In genomic region chr7:65684256-65684835, GRCm38 (mm10) we compare ENCODE assay signal across 28 mouse cellular contexts. TPM values are rescaled to one million over a fixed set of nuclear protein-coding genes. Genes with fewer than 3 reads are reported as not detected.
DNase-seq lines count a peak whose midpoint lies in the region; ATAC-seq and TF ChIP-seq lines count a peak whose summit lies in the region.
"Had no signal": no experiment of that assay in that cellular context is flagged by ENCODE, and none has a peak within 500 bp of the region (broad histone marks: within the 10 kb centered on the region; RNA-seq: fewer than 3 reads in every experiment).

No protein-coding gene starts in this region.

- TF ChIP-seq CTCF in brain, embryonic 14.5 days (IDR thresholded peaks at IDR 0.05; ENCODE audit: borderline replicate concordance, extremely low read depth, insufficient read depth, insufficient read length) = no peak

- no peak for DNase-seq in neural tube, embryonic 10.5 days (ENCODE audit: extremely low spot score, low spot score)
- peak; percentile 17 for DNase-seq in brain, embryonic 14.5 days (ENCODE audit: low read depth)
- DNase-seq in layer of hippocampus, adult 9-10 months (ENCODE audit: low spot score) = no peak
- DNase-seq: adrenal gland, adult 8-10 months; cerebellum, adult 8-10 months; cerebellum, postnatal 25 days; heart, postnatal 10 days; kidney, adult 9 months; kidney, postnatal 10 days; layer of hippocampus, adult 9-11 months; liver, embryonic 13.5 days; lung, adult 18-20 months; lung, postnatal 4 days; right cerebral cortex, postnatal 14 days had no signal

- H3K36me3 ChIP-seq in hindbrain, embryonic 15.5 days = peaks cover 13% of the 10 kb centered on the region; the same call in 1 of the 2 replicates
- H3K36me3 ChIP-seq in hindbrain, embryonic 13.5 days = peaks cover 22% of the 10 kb centered on the region
- peaks cover 20% of the 10 kb centered on the region for H3K36me3 ChIP-seq in neural tube, embryonic 13.5 days
- H3K36me3 ChIP-seq in neural tube, embryonic 15.5 days = peaks cover 18% of the 10 kb centered on the region
- peaks cover 81% of the 10 kb centered on the region for H3K36me3 ChIP-seq in liver, embryonic 12.5 days
- H3K36me3 ChIP-seq: stomach, embryonic 15.5 days had no signal

- H3K9ac ChIP-seq in hindbrain, embryonic 15.5 days = no peak overlapping the region
- H3K9ac ChIP-seq in hindbrain, embryonic 13.5 days = no peak overlapping the region
- no peak overlapping the region for H3K9ac ChIP-seq in neural tube, embryonic 13.5 days
- H3K9ac ChIP-seq in neural tube, embryonic 15.5 days (replicated peaks) = no peak overlapping the region
- no peak overlapping the region for H3K9ac ChIP-seq in liver, embryonic 12.5 days
- H3K9ac ChIP-seq: embryonic facial prominence, embryonic 15.5 days; forebrain, embryonic 13.5 days; heart, embryonic 13.5 days; liver, embryonic 13.5 days; stomach, embryonic 15.5 days had no signal

- H3K4me2 ChIP-seq in hindbrain, embryonic 15.5 days = no peak overlapping the region
- no peak overlapping the region for H3K4me2 ChIP-seq in hindbrain, embryonic 13.5 days
- no peak overlapping the region for H3K4me2 ChIP-seq in neural tube, embryonic 13.5 days
- H3K4me2 ChIP-seq in neural tube, embryonic 15.5 days = no peak overlapping the region
- no peak overlapping the region for H3K4me2 ChIP-seq in liver, embryonic 12.5 days
- H3K4me2 ChIP-seq: embryonic facial prominence, embryonic 15.5 days; forebrain, embryonic 13.5 days; heart, embryonic 13.5 days; liver, embryonic 13.5 days; stomach, embryonic 15.5 days had no signal

- H3K27ac ChIP-seq in hindbrain, embryonic 15.5 days (replicated peaks) = no peak overlapping the region
- H3K27ac ChIP-seq in hindbrain, embryonic 13.5 days = no peak overlapping the region
- peak overlapping the region; percentile 35; the same call in 1 of the 2 replicates for H3K27ac ChIP-seq in neural tube, embryonic 13.5 days (replicated peaks)
- peak overlapping the region; percentile 54 for H3K27ac ChIP-seq in neural tube, embryonic 15.5 days (replicated peaks)
- H3K27ac ChIP-seq in liver, embryonic 12.5 days = no peak overlapping the region
- H3K27ac ChIP-seq: embryonic facial prominence, embryonic 10.5 days; embryonic facial prominence, embryonic 15.5 days; forebrain, embryonic 13.5 days; heart, embryonic 13.5 days; liver, embryonic 13.5 days; stomach, embryonic 15.5 days had no signal

- 50% methylated on average over 7 of the region's 7 CpGs for WGBS in hindbrain, embryonic 15.5 days
- 59% methylated on average over 7 of the region's 7 CpGs for WGBS in hindbrain, embryonic 13.5 days
- WGBS in neural tube, embryonic 13.5 days = 51% methylated on average over 7 of the region's 7 CpGs
- WGBS in neural tube, embryonic 15.5 days = 50% methylated on average over 7 of the region's 7 CpGs
- 72% methylated on average over 7 of the region's 7 CpGs for WGBS in liver, embryonic 12.5 days (ENCODE audit: insufficient replicate concordance)

- H3K4me1 ChIP-seq in hindbrain, embryonic 15.5 days (replicated peaks) = peaks cover 5% of the 10 kb centered on the region; the same call in 1 of the 2 replicates
- 0 out of 2 replicates have a peak, but pooled peaks cover 9% of the 10 kb centered on the region for H3K4me1 ChIP-seq in hindbrain, embryonic 13.5 days (replicated peaks)
- H3K4me1 ChIP-seq in neural tube, embryonic 13.5 days (replicated peaks) = peaks cover 5% of the 10 kb centered on the region
- H3K4me1 ChIP-seq in neural tube, embryonic 15.5 days = peaks cover 5% of the 10 kb centered on the region; the same call in 1 of the 2 replicates
- H3K4me1 ChIP-seq in liver, embryonic 12.5 days = no peaks in the 10 kb centered on the region
- H3K4me1 ChIP-seq: embryonic facial prominence, embryonic 10.5 days; embryonic facial prominence, embryonic 15.5 days; forebrain, embryonic 13.5 days; liver, embryonic 13.5 days; stomach, embryonic 15.5 days had no signal

- no peaks in the 10 kb centered on the region for H3K27me3 ChIP-seq in hindbrain, embryonic 15.5 days
- H3K27me3 ChIP-seq in hindbrain, embryonic 13.5 days = no peaks in the 10 kb centered on the region
- H3K27me3 ChIP-seq in neural tube, embryonic 13.5 days = no peaks in the 10 kb centered on the region
- no peaks in the 10 kb centered on the region for H3K27me3 ChIP-seq in neural tube, embryonic 15.5 days (replicated peaks)
- no peaks in the 10 kb centered on the region for H3K27me3 ChIP-seq in liver, embryonic 12.5 days (replicated peaks)
- H3K27me3 ChIP-seq: embryonic facial prominence, embryonic 15.5 days; forebrain, embryonic 13.5 days; heart, embryonic 13.5 days; liver, embryonic 13.5 days; megakaryocyte, embryonic 14.5 days; stomach, embryonic 15.5 days had no signal

- ATAC-seq in hindbrain, embryonic 15.5 days (ENCODE audit: low FRiP score, low read depth) = 0 out of 2 replicates have a peak, but pooled peaks have one; percentile 51
- no peak for ATAC-seq in hindbrain, embryonic 13.5 days (ENCODE audit: low FRiP score)
- no peak for ATAC-seq in neural tube, embryonic 13.5 days (ENCODE audit: low read depth)
- ATAC-seq in neural tube, embryonic 15.5 days (ENCODE audit: low FRiP score) = no peak; the same call in 1 of the 2 replicates
- ATAC-seq in liver, embryonic 12.5 days = no peak
- ATAC-seq: CD4-positive, CD25-positive, alpha-beta regulatory T cell, adult 4 months; forebrain, embryonic 13.5 days; intestine, embryonic 16.5 days; lung, postnatal 0 days had no signal

- H3K9me3 ChIP-seq in hindbrain, embryonic 15.5 days = no peaks in the 10 kb centered on the region
- no peaks in the 10 kb centered on the region for H3K9me3 ChIP-seq in hindbrain, embryonic 13.5 days
- H3K9me3 ChIP-seq in neural tube, embryonic 13.5 days = no peaks in the 10 kb centered on the region
- no peaks in the 10 kb centered on the region for H3K9me3 ChIP-seq in neural tube, embryonic 15.5 days (replicated peaks)
- H3K9me3 ChIP-seq in liver, embryonic 12.5 days (replicated peaks) = no peaks in the 10 kb centered on the region
- H3K9me3 ChIP-seq: embryonic facial prominence, embryonic 10.5 days; embryonic facial prominence, embryonic 15.5 days; forebrain, embryonic 13.5 days; heart, embryonic 13.5 days; liver, embryonic 13.5 days; megakaryocyte, embryonic 14.5 days; stomach, embryonic 15.5 days had no signal

- TF ChIP-seq POLR2A in brain, embryonic 14.5 days (IDR thresholded peaks at IDR 0.05; ENCODE audit: borderline replicate concordance, extremely low read depth, insufficient read depth, insufficient read length, poor library complexity, severe bottlenecking) = no peak

- H3K4me3 ChIP-seq in hindbrain, embryonic 15.5 days = no peak overlapping the region
- H3K4me3 ChIP-seq in hindbrain, embryonic 13.5 days = no peak overlapping the region
- H3K4me3 ChIP-seq in neural tube, embryonic 13.5 days = no peak overlapping the region
- H3K4me3 ChIP-seq in neural tube, embryonic 15.5 days (replicated peaks) = no peak overlapping the region
- H3K4me3 ChIP-seq in liver, embryonic 12.5 days = no peak overlapping the region
- H3K4me3 ChIP-seq: embryonic facial prominence, embryonic 10.5 days; embryonic facial prominence, embryonic 15.5 days; forebrain, embryonic 13.5 days; heart, embryonic 13.5 days; liver, embryonic 13.5 days; megakaryocyte, embryonic 14.5 days; stomach, embryonic 15.5 days had no signal

RNA-seq across cellular contexts. Expression of gene Tm2d3, which starts 6.6 kb away (rescaled TPM):
- polyA plus RNA-seq in hindbrain, embryonic 15.5 days (2015; fragmentation: Nextera tagmentation; extraction: Ambion mirVana) = 80.9 and 82.5 TPM in 2 replicates
- 81.3 and 82.3 TPM in 2 replicates for polyA plus RNA-seq in hindbrain, embryonic 13.5 days (2015; fragmentation: Nextera tagmentation; extraction: Ambion mirVana)
- polyA plus RNA-seq in neural tube, embryonic 13.5 days (2015; fragmentation: Nextera tagmentation; extraction: Ambion mirVana) = 83.9 and 87.3 TPM in 2 replicates
- polyA plus RNA-seq in brain, embryonic 14.5 days (2012; rRNA removed) = 104 and 170 TPM in 2 replicates
- 80.8 and 90.8 TPM in 2 replicates for polyA plus RNA-seq in neural tube, embryonic 15.5 days (2015; fragmentation: Nextera tagmentation; extraction: Ambion mirVana)
- polyA plus RNA-seq in liver, embryonic 12.5 days (2016; fragmentation: Nextera tagmentation; extraction: Ambion mirVana) = 35.9 and 36.4 TPM in 2 replicates

RNA-seq across cellular contexts. Expression of gene Tarsl2, which starts 39.6 kb away (rescaled TPM):
- 17.9 and 20.1 TPM in 2 replicates for polyA plus RNA-seq in hindbrain, embryonic 15.5 days (2015; fragmentation: Nextera tagmentation; extraction: Ambion mirVana)
- 14.7 and 15.0 TPM in 2 replicates for polyA plus RNA-seq in hindbrain, embryonic 13.5 days (2015; fragmentation: Nextera tagmentation; extraction: Ambion mirVana)
- 13.3 and 15.6 TPM in 2 replicates for polyA plus RNA-seq in neural tube, embryonic 13.5 days (2015; fragmentation: Nextera tagmentation; extraction: Ambion mirVana)
- polyA plus RNA-seq in brain, embryonic 14.5 days (2012; rRNA removed) = 9.6 and 12.2 TPM in 2 replicates
- 20.5 and 22.3 TPM in 2 replicates for polyA plus RNA-seq in neural tube, embryonic 15.5 days (2015; fragmentation: Nextera tagmentation; extraction: Ambion mirVana)
- 32.5 and 33.9 TPM in 2 replicates for polyA plus RNA-seq in liver, embryonic 12.5 days (2016; fragmentation: Nextera tagmentation; extraction: Ambion mirVana)

Comparison
In these comparisons a context has a peak if more than half of its experiments do, and no peak if none do; other contexts are left out.
1. H3K27ac ChIP-seq: peak in neural tube, embryonic 13.5 days (single experiment) and neural tube, embryonic 15.5 days (single experiment); none in hindbrain, embryonic 15.5 days (single experiment), hindbrain, embryonic 13.5 days (single experiment) and liver, embryonic 12.5 days (single experiment).